Mouse (Mus musculus): ENCODE data around the gene Eif1.
A peak's percentile ranks its signal among the peaks of the same experiment; 100 is the strongest.
"Not testable (repeated sequence)": the region's sequence is repeated elsewhere in the genome, so short reads cannot be mapped to it uniquely, and the experiment has no call there.

Eif1 gene

GRCm38 (mm10) chr11:100344269-100344668 lies 24.6 kb downstream of the Eif1 start:
- no peak for DNase-seq (ENCODE audit: low read depth in 1 of 2, low spot score in 2 of 2)

GRCm38 (mm10) chr11:100352076-100352857 lies 32.6 kb downstream of the Eif1 start:
- DNase-seq (ENCODE audit: low read depth in 1 of 2, low spot score in 2 of 2), result no peak

GRCm38 (mm10) chr11:100355151-100355951 lies 35.7 kb downstream of the Eif1 start:
- DNase-seq (ENCODE audit: low read depth in 1 of 2, low spot score in 2 of 2), result no peak

GRCm38 (mm10) chr11:100355972-100356818 lies 36.5 kb downstream of the Eif1 start, which contains the start of gene Hap1:
Gene Hap1, minus strand, starts transcription at chr11:100356128.
- DNase-seq (ENCODE audit: low read depth in 1 of 2, low spot score in 2 of 2), result peak in 1 of 2 experiments; percentile 40

- DNase-seq (ENCODE audit: low read depth in 1 of 2, low spot score in 2 of 2), result no peak
Observed at GRCm38 (mm10) chr11:100356819-100357211, 37.1 kb downstream of the Eif1 start.

- no peak for DNase-seq (ENCODE audit: low read depth in 1 of 2, low spot score in 2 of 2)
Observed at GRCm38 (mm10) chr11:100357408-100357807, 37.7 kb downstream of the Eif1 start.

- DNase-seq (ENCODE audit: low read depth in 1 of 2, low spot score in 2 of 2), result no peak
Observed at GRCm38 (mm10) chr11:100360175-100360574, 40.5 kb downstream of the Eif1 start.

GRCm38 (mm10) chr11:100361059-100361458 lies 41.4 kb downstream of the Eif1 start:
- DNase-seq (ENCODE audit: low read depth in 1 of 2, low spot score in 2 of 2), result not testable (repeated sequence)

- peak in 1 of 2 experiments; percentile 65 for DNase-seq (ENCODE audit: low read depth in 1 of 2, low spot score in 2 of 2)
Observed at GRCm38 (mm10) chr11:100362209-100362978, 42.7 kb downstream of the Eif1 start.

- DNase-seq (ENCODE audit: low read depth in 1 of 2, low spot score in 2 of 2), result peak in 1 of 2 experiments; percentile 41
Observed at GRCm38 (mm10) chr11:100362979-100363562, 43.4 kb downstream of the Eif1 start.

GRCm38 (mm10) chr11:100369145-100369544 lies 49.5 kb downstream of the Eif1 start:
- DNase-seq (ENCODE audit: low read depth in 1 of 2, low spot score in 2 of 2), result no peak

- DNase-seq (ENCODE audit: low read depth in 1 of 2, low spot score in 2 of 2), result no peak
Observed at GRCm38 (mm10) chr11:100369822-100370221, 50.1 kb downstream of the Eif1 start.
